Mouse (Mus musculus) ES-CJ7 (cell line): ENCODE results near the gene Snx18.
A peak's percentile ranks its signal among the peaks of the same experiment; 100 is the strongest.

Source experiments
- DNase-seq: peaks from one replicate; pipeline ENCODE4 v3.0.0; 2011; ENCODE audit warnings: low read depth, low spot score

Snx18 gene

DNA sequence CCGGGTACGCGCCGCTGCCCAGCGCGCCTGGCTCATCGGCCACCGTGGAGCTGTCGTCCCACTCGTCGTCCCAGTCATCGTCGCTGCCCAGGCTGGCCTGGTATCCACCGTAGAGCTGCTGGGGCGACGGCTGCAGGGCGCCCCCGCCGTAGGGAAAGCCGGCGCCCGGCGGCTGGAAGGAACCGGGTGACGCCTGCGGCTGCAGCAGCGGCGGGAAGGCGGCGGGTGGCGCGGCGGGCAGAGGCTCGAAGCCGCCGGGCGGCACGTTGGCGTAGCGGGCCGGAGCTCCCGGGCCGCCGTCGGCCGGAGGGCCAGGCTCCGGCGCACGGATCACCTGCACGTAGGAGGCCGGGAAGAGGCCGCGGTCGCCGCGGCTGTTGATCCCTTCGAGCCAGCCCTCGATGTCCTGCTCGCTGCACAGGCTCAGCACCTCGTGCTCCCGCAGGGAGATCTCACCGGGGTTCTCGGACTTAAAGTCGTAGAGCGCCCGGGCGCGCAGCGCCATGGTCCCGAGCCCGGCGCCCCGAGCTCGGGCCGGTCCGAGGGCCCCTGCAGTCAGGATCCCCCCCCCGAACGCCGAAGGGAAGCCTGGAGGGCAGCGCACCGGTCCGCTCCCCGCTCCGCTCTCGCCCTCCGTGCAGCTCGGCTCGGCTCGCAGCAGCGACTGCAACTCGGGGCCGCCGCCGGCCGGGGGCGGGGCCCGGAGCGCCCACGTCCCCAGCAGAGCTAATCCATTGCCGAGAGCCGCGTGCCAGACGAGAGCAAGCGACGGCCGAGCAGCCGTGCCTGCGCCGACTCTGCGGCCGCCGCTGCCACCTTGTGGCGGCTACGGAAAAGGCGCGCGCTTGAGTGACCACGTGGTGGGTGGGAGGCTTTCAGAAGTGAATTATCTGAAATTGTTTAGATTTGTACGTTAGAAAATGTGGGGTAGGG, at the start of gene Snx18:
TSS of gene Snx18 (minus strand) at position 674 of the 933 bp plus-strand sequence.
- DNase-seq: peak; percentile 91

DNA sequence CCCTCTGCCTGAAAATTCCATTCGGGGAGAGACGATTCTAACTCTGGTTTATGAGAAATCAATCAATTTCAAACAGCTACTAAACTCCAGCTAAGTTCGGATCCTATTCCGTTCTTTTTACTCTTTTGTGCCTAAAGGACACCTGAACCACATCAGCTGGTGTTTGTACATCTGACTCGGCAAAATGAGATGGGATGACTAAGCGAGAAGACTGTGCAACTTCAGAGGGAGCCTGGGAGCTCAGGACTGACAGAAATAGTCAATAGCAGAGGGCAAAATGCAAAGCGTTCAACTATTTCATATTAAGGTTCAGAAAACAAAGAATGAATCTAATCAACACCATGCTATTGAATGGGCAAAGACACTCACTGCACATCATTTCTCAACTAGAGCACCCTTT, 45.5 kb upstream of the Snx18 start:
- DNase-seq: no peak

DNA sequence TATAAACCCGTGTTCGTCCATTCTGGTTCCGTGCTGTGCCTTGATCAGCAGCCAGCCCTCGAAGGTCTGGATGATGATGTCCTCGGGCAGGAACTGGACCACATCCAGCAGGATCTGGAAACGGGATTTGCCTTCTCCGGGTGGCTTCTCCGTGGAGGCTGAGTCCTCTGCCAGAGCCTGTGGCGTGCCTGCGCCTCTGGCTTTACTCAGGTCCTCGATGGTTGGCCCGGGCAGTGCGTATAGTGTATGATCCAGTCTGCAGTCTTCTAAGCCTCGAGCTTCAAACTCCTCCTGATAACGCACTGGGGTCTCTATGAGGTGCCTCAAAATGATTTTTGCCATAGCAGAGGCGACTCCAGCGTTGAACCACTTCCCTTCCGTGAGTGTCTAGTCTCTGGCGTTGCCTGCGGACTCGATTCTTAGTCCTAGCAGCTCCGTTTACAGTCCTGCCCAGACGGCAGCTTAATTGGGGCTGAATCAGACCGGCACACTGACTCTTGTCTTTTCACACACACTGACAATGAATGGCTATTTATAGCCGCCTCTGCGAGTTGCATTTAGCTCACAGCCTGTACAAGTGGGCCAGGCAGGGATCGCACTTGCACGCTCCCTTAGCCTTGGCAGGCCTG, 44.9 kb upstream of the Snx18 start, which contains the start of gene Hspb3:
TSS of gene Hspb3 (minus strand) at position 526 of the 629 bp plus-strand sequence.
- DNase-seq: peak; percentile 33

DNA sequence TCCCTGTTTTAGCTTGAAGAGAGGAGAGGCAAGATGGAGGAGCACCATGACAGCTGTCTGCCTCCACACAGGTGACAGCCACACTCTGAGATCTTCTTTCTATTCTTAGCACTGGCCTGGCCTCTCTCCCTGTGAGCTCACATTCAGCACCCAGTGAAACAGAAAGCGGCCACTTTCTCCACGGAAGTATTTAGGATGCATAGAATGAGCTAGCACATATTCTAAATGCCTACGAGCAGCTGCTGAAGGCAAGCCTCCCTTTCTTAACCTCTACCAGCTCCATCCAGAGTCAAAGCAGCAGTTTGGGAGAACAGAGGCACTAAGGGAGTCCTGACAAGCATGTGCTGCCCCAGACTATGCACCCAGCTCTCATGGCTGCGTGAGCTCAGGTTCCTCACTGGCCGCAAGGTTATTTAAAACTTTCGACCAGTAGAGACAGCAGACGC, 43.5 kb upstream of the Snx18 start:
- DNase-seq: no peak

DNA sequence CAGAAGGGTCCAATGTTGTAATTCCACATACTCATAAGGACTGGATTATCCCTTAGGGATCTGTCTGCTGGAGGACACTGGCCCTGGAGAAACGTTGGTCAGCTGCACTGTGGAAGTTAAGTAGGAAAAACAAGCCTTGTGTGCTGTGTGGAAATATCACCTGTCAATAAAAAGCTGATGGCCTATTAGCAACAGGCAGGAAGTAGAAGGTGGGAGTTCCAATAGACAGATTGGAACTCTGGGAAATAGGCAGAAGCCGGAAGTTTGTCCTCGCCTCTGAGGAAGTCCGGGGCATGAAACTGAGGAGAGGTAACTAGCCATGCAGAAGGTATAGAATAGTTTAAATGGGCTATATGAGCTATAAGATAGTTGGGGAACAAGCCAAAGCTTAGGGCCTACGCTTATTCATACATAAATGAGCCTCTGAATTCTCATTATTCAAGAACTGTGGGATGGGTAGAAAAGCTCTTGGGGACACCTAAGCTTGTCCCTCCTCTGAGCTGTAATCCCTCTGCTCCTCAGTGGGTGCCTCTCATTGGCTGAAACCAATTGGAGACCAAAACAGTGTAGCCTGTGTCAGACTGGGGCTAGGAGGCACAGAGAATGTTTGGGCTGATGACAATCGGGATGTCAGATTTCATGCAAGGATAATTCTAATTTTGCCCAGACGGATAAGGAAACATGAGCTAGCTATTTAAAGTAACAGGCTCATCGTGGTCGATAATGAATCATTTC, 42.4 kb upstream of the Snx18 start:
- no peak for DNase-seq

DNA sequence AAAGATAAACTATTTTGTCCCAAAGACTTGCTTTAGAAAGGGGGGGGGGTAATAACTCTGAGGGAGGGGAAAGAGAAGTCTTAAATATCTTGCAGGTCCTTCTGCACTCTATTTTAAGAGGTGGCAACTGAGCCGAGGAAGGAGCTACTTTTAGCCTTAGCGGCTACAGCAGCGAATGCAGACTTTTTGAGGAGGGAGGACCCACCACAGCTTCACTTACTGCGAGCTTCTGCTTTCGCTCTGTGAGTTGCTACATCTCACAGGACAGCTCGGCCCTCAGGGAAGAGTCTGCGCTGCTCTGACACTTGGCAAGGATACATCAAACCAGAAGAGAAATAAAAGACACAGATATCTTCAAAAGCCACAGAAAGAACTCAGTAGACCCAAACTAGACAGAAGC, 38.8 kb upstream of the Snx18 start:
- DNase-seq: no peak

DNA sequence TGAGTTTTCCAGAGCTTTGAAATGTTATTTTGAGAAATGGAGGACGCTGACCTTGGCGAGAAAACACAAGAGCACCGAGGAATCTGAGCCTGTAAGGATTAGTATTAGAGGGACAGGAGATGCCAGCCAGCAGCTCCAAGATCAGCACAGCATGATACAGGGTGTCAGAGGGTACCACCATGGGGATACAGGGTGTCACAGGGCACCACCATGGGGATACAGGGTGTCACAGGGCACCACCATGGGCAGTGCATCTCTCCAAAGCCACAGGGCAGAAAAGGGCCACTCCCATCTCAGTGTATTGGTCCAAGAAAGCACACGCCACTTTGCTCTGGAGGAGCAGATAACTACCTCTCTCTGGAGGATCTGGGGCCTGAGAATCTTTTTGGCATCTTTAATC, 38.3 kb upstream of the Snx18 start:
- DNase-seq: no peak

DNA sequence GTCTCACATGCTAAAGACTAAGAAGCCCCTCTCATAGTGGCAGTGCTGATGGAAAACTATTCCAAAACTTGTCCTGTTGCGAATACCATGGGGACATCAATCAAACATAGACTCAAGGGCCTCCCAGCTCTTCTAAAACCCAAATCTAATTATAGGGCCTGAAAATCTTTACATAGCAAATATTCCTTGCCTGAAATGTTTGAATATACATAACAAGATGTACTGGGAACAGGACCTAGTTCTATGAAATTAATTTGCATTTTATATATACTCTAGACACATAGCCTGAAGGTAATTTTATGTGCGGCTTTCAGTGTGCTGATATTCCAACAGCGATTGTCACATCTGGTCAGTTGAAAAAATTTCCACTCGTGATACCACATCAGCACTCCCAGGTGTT, 37.1 kb upstream of the Snx18 start:
- DNase-seq: no peak

DNA sequence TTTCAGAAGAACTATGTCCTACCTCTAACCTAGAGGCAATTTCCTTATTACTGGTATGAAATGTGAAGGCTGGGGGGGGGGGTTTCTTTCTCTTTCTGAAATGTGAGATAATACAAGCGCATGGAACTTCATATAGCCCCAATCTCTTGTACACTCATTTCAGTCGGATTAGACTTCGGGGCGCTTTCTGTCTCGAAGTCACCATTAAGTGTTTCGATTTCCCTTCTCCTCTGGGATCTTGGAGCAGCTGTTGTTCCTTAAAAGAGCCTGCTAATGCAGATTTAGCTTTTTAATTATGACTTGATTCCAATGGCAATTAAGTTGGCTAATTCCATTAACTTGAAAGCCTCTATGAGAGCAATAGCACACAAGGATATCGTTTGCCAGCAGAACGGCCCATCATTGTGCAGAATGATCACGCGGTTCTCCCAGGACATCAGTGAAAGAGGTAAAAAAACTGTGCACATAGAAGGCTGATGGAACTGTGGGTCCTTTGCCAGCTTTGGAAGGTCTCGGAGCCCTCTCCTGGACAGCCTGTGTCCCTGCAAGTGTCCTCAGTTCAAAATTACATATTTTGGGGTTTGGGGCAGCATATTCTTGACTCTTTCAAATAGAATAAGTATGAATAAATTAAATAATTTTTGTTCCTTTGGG, 22.7 kb upstream of the Snx18 start:
- peak; percentile 24 for DNase-seq

DNA sequence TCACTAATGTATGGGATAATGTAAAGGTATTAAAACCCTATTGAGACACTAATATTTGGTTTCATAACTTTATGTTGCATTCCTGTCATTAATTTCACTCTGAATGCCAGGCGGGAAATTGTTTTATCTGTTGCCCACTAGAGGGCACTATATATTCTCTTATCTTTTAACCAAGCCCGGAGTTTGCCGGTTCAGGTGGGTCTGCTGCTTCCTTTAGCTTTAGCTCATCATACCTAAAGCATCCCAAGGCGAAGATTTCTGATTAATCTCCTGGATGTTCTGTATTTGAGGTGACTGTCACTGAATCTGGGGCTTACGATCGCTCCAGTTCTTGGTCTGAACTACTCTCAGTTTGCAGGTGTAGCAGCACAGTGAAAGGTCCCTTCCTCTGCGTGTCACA, 20.6 kb upstream of the Snx18 start:
- DNase-seq: peak; percentile 32

DNA sequence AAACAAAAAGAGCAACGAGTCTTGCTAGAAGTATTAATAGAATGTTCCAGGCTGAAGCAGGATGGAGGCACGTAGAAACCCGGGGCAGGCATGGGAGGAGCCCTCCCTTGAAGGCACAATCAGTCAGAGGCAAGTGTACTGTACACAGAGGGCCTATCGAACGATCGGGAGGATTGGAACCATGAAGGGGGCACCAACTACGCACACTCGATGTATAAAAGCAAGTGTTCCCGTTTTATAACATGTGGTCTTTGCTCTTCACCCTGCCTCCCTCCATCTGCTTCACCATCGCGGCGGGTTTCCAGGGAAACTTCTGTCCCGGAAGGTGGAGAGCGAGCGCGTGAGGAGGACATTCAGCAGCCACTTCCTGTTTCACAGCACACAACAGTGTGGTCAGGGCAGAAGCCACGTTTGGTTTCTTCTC, 17.4 kb upstream of the Snx18 start:
- no peak for DNase-seq

DNA sequence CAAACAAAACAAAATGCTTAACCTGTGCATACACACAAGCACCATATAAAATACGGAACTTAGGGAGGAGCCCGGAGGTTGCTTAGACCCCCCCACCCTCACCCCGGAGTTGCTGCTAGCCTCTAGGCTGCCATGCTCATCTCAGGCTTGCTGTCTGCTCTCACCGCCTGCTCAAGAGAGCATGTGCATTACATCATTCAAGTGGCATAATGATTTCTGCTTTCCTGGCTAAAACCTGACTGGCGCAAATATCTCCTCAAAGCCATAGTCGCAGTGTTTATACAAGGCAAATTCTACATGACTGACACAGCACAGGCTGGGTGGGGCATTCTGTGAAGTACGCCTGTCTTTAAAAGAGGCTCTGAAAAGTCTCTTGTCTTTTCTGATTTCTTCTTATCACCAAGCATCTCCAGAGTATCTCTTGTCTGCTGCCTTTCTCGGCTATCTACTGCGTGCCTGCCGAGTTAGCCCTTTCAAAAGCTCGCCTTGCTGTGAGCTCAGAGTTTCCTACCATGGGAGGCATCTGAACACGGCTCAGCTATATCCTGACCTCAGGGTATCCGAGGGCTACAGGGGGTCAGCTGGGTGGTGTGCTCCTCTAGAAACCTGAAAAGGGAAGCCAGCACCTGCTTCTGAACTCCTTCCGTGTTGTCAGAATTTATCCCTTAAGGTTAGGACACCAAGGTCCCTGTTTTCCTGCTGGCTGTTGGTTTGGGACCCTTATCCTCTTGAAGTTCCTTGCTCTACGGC, 16.5 kb upstream of the Snx18 start:
- DNase-seq: no peak

DNA sequence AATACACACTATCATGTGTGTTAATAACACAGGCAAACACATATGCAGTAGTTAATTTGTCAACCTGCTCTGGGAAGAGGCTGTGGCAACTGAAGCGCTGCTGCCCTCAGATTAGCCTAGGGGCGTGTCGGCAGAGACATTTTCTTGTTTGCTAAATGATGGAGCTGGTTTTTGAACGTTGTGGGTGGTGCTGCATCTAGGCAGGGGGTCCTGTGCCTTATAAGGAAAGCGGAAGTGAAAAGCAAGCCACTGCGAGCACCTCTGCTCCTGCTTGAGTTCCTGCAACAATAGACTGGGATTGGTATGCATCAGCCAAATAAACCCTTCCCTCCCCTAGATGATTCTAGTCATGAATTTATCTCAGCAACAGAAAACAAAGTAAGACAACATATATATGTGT, 14.1 kb upstream of the Snx18 start:
- DNase-seq: no peak

DNA sequence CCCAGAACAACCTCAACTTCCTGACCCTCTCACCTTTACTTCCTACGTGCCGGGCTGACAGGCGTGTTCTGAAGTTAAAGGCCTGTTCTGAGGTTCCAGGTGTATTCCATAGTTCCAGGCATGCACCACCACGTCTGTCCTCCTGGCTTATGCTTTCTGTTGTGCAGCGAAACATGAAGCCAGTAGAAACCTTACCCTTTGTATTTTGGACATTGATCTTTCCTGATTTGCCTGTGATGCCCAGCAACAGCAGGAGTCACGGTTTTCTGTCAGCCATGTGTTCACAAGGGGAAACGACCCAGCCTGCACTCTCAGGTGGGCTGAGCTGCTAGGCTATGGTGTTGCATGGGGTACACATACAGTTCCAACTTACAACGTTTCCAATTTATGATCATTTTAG, 9.2 kb upstream of the Snx18 start:
- DNase-seq: no peak

DNA sequence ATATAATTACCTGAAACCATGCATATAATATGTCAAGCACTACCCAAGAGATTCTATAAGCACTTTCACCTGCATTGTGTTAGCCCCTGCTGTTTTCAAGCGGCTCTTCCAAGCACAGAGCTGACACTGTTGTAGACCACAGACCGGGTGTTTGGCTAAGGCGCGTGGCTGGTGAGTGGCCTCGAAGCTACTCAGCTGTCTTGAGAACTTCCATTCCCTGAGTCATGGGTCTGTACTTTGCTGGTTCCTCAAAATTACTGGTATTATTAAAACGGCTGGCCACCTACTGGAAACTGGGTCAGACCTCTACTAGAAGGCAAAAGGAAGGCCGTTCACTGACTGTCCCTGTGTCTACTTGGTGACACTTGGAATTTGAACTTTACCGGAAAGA, 4.5 kb upstream of the Snx18 start:
- DNase-seq: no peak

DNA sequence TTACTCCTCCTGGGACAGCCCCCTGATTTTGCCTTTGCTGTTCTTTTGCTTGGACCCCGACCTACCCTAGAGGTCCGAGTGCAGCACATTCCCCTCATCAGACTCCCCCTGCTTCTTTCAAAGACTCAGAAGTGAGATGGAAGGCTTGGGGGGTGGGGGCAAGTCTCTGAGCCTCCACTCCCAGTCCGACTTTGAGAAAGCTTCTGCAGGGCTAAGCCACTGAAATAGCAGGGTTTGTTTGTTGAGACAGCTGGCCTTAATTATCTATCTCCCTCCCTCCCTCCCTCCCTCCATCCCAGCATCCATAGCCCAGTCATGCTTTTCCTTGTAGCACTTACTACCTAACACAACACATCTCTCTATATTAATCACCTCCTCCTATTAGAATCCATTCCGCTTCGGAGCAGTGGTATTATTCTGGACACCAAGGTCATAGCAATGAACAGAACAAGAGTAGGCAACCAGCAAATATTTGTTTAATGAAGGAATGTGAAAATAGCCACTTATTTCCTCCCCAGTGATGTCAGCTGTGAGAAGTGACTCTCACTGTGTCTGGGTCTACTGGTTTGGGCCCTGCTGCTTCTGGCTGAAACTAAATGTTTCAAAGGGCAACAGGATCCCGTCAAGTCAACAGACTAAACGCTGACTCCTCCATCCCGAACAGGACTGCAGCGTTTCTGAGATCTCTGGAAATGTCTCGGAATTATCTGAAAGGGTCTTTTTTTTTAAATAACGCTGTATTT, 3.9 kb upstream of the Snx18 start:
- no peak for DNase-seq

DNA sequence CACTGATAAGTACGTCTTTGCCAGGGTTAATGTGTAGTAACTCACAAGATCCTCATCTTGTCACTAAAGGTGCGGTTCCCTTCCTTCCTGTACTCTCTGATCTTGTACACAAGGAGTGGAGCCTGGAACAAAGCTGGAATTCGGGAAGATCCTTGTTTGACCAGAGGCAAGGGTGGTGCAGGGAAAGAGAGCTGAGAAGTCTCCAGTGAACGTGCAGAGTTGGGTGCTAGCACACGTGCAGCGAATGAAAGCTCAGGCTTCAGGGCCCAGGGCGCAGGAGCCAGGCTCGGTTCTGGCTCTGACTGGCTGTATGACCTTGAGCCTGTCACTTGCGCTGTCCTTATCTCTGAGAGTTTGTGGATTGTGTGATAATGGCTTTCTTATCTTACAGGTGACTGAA, 639 bp upstream of the Snx18 start:
- DNase-seq: peak; percentile 67

DNA sequence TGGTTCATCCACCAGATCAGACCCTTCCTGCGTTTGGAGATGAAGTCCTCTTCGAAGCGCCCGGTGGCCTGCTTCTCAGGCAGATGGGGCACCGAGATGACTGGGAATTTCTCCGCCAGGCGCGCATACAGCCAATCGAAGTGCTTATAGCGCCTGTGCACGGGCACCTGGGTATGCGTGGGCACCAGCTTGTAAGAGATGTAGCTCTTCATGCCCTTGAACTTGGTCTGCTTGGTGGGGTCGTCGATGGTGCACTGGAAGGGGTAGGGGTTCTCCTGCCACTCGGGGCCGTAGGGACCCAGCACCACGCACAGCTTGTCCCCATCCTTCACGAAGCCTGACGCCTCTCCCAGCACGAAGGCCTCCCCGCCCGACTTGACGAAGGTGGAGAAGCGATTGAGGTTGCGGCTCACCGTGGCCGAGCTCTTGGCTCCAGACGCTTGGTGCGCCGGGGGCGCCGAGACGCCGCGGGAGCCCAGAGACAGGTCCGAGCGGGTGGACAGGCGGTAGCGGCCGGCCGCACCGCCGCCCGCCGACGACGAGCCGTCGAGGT, 950 bp downstream of the Snx18 start:
- DNase-seq: no peak

DNA sequence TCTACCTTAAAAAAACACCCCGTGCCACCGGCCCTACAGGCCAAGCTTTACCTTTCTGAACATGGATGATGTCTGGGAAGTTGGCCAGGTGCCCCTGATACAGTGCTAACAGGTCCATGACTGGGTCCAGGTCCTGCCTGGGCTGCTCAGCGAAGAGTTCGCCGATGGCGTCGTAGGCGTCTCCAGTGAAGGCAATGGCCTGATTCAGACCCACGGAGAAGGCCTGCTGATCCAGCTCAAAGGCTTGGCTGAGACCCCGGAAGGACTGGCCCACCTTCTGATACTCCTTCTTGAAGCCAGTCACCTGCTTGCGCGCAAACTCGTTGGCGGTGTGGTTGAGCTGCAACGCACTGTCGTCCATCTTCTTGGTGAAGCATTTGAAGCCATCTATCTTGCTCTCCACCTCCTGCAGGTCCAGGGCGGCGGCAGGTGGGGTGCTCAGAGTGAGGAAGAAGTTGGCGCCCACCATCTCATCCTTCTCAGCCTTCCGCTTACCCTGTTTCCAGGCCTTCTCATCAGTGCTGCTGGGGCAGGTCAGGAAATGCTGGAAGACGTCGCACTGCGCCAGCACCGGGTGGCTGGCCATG, 1.5 kb downstream of the Snx18 start:
- no peak for DNase-seq
